Comparison of ENCODE assay signal across 9 mouse cellular contexts in the genomic region with DNA sequence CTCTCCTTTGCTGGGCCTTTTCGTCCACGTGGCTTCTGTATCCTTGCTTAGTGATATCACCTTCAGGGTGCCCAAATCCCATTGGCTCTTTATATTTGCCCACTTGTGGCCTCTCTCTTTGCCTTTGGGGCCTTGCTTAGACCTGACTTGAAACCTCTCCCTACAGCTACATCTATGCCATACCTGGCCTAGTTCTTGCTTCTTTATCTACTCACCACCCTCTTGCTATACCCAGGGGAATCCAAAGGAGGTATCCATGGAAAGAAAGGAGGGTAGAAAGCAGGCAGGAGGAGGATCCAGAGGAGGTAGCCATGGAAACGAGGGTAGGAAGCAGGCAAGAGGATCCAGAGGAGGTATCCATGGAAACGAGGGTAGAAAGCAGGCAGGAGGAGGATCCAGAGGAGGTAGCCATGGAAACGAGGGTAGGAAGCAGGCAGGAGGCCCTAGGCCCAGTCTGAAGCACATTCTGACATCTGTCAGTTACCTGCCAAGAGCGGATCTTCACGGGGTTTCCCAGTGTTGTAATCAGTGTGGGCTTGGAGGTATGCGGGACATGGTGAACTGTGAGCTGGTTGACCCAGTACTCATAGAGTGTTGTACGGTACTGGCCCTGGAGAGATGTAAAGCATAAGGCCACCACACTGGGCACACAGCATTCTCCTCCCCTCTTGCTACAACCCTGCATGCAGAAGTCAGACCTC. TPM values are rescaled to one million over a fixed set of nuclear protein-coding genes. Genes with fewer than 3 reads are reported as not detected.
DNase-seq lines count a peak whose midpoint lies in the region; ATAC-seq and TF ChIP-seq lines count a peak whose summit lies in the region.
"Had no signal": no experiment of that assay in that cellular context is flagged by ENCODE, and none has a peak within 500 bp of the region (broad histone marks: within the 10 kb centered on the region; RNA-seq: fewer than 3 reads in every experiment).

No protein-coding gene starts in this region.

- no peaks in the 10 kb centered on the region for H3K27me3 ChIP-seq in intestine, embryonic 14.5 days (replicated peaks; ENCODE audit: control insufficient read depth, insufficient read depth, low read length)
- H3K27me3 ChIP-seq in intestine, postnatal 0 days (replicated peaks; ENCODE audit: control insufficient read depth, insufficient read depth, low read length), result no peaks in the 10 kb centered on the region

- peaks cover 6% of the 10 kb centered on the region; the same call in 1 of the 2 replicates for H3K4me1 ChIP-seq in intestine, embryonic 14.5 days (replicated peaks; ENCODE audit: control insufficient read depth, insufficient read depth, low read length)
- no peaks in the 10 kb centered on the region for H3K4me1 ChIP-seq in intestine, postnatal 0 days (replicated peaks; ENCODE audit: control insufficient read depth, insufficient read depth, low read length)

- DNase-seq in intestine, embryonic 14.5 days (ENCODE audit: low spot score), result no peak
- peak; percentile 44 to 61 for DNase-seq in frontal cortex, postnatal 14 days (ENCODE audit: low spot score in 2 of 2)
- peak; percentile 77 to 85 for DNase-seq in left cerebral cortex, adult 9 months (ENCODE audit: low spot score in 2 of 2)
- peak; percentile 67 to 87 for DNase-seq in right cerebral cortex, postnatal 10 days (ENCODE audit: low spot score in 2 of 2)
- no peak for DNase-seq in thymus, postnatal 0 days (ENCODE audit: low spot score)
- DNase-seq in heart, postnatal 10 days, result no peak
- no peak for DNase-seq in adrenal gland, adult (ENCODE audit: inconsistent age in 2 of 2, low spot score in 1 of 2)
- DNase-seq: cerebellum, adult 8-10 months had no signal

- H3K27ac ChIP-seq in intestine, embryonic 14.5 days (ENCODE audit: low read depth), result no peak overlapping the region
- no peak overlapping the region for H3K27ac ChIP-seq in intestine, postnatal 0 days (ENCODE audit: low read depth, low read length)

- 0 out of 2 replicates have a peak, but pooled peaks cover 3% of the 10 kb centered on the region for H3K36me3 ChIP-seq in intestine, embryonic 14.5 days (ENCODE audit: control insufficient read depth, insufficient read depth, low read length)
- H3K36me3 ChIP-seq in intestine, postnatal 0 days (ENCODE audit: control insufficient read depth, insufficient read depth), result no peaks in the 10 kb centered on the region

- no peak overlapping the region for H3K9ac ChIP-seq in intestine, embryonic 14.5 days (ENCODE audit: low read length)
- H3K9ac ChIP-seq in intestine, postnatal 0 days (ENCODE audit: low read depth, low read length), result no peak overlapping the region

- TF ChIP-seq CTCF in intestine, postnatal 0 days (IDR thresholded peaks at IDR 0.05; ENCODE audit: low read depth), result no peak

- ATAC-seq in intestine, embryonic 14.5 days (replicated peaks; ENCODE audit: low FRiP score, low TSS enrichment, low read depth), result no peak
- ATAC-seq in intestine, postnatal 0 days, result no peak

- H3K9me3 ChIP-seq in intestine, embryonic 14.5 days (ENCODE audit: control insufficient read depth, low read length), result no peaks in the 10 kb centered on the region
- no peaks in the 10 kb centered on the region for H3K9me3 ChIP-seq in intestine, postnatal 0 days (ENCODE audit: control insufficient read depth)

- peak overlapping the region; percentile 54; the same call in 1 of the 2 replicates for H3K4me2 ChIP-seq in intestine, embryonic 14.5 days (ENCODE audit: low read length)
- H3K4me2 ChIP-seq in intestine, postnatal 0 days (replicated peaks; ENCODE audit: low read depth), result no peak overlapping the region

- intact Hi-C loops in heart, postnatal 10 days (cut with DNase I), result no loop called here

- no peak overlapping the region for H3K4me3 ChIP-seq in intestine, embryonic 14.5 days (ENCODE audit: low read depth, low read length)
- H3K4me3 ChIP-seq in intestine, postnatal 0 days (ENCODE audit: low read depth, low read length), result no peak overlapping the region

- 72% methylated on average over 9 of the region's 9 CpGs for WGBS in intestine, embryonic 14.5 days
- 76% methylated on average over 9 of the region's 9 CpGs for WGBS in intestine, postnatal 0 days

RNA-seq across cellular contexts. Expression of a gene that starts 17.2 kb away (rescaled TPM):
- polyA plus RNA-seq in intestine, embryonic 14.5 days (2014; fragmentation: Nextera tagmentation; extraction: Ambion mirVana), result 78.9 and 84.9 TPM in 2 replicates
- 20.7 and 22.4 TPM in 2 replicates for polyA plus RNA-seq in intestine, postnatal 0 days (2015; fragmentation: Nextera tagmentation; extraction: Ambion mirVana)
- polyA plus RNA-seq in thymus, postnatal 0 days (2015; fragmentation: Nextera tagmentation; extraction: Ambion mirVana), result 63.0 and 66.5 TPM in 2 replicates
- total RNA-seq in heart, postnatal 10 days (2021), result 10 to 100 TPM; 51.1 to 55.0 TPM

RNA-seq across cellular contexts. Expression of a gene that starts 17.3 kb away (rescaled TPM):
- polyA plus RNA-seq in intestine, embryonic 14.5 days (2014; fragmentation: Nextera tagmentation; extraction: Ambion mirVana), result 13.7 and 14.4 TPM in 2 replicates
- 8.6 and 10.3 TPM in 2 replicates for polyA plus RNA-seq in intestine, postnatal 0 days (2015; fragmentation: Nextera tagmentation; extraction: Ambion mirVana)
- 18.6 and 21.5 TPM in 2 replicates for polyA plus RNA-seq in thymus, postnatal 0 days (2015; fragmentation: Nextera tagmentation; extraction: Ambion mirVana)
- total RNA-seq in heart, postnatal 10 days (2021), result 1 to 10 TPM; 5.2 to 6.0 TPM

RNA-seq across cellular contexts. Expression of a gene that starts 50.8 kb away (rescaled TPM):
- polyA plus RNA-seq in intestine, embryonic 14.5 days (2014; fragmentation: Nextera tagmentation; extraction: Ambion mirVana), result 0.23 and 0.55 TPM in 2 replicates
- polyA plus RNA-seq in intestine, postnatal 0 days (2015; fragmentation: Nextera tagmentation; extraction: Ambion mirVana), result 0.61 and 0.74 TPM in 2 replicates
- 0.27 and 0.30 TPM in 2 replicates for polyA plus RNA-seq in thymus, postnatal 0 days (2015; fragmentation: Nextera tagmentation; extraction: Ambion mirVana)
- total RNA-seq in heart, postnatal 10 days (2021), result 10 to 100 TPM; 15.1 to 16.9 TPM

RNA-seq across cellular contexts. Expression of a gene that starts 51.7 kb away (rescaled TPM):
- polyA plus RNA-seq in intestine, embryonic 14.5 days (2014; fragmentation: Nextera tagmentation; extraction: Ambion mirVana), result 330 and 367 TPM in 2 replicates
- polyA plus RNA-seq in intestine, postnatal 0 days (2015; fragmentation: Nextera tagmentation; extraction: Ambion mirVana), result 74.1 and 78.8 TPM in 2 replicates
- 116 and 144 TPM in 2 replicates for polyA plus RNA-seq in thymus, postnatal 0 days (2015; fragmentation: Nextera tagmentation; extraction: Ambion mirVana)
- 100 to 1,000 TPM; 234 to 236 TPM for total RNA-seq in heart, postnatal 10 days (2021)

RNA-seq across cellular contexts. Expression of a gene that starts 55.2 kb away (rescaled TPM):
- 5.4 and 6.9 TPM in 2 replicates for polyA plus RNA-seq in intestine, embryonic 14.5 days (2014; fragmentation: Nextera tagmentation; extraction: Ambion mirVana)
- 0.30 and 0.57 TPM in 2 replicates for polyA plus RNA-seq in intestine, postnatal 0 days (2015; fragmentation: Nextera tagmentation; extraction: Ambion mirVana)
- 0.22 and 0.31 TPM in 2 replicates for polyA plus RNA-seq in thymus, postnatal 0 days (2015; fragmentation: Nextera tagmentation; extraction: Ambion mirVana)
- under 1 TPM; 0.17 to 0.22 TPM for total RNA-seq in heart, postnatal 10 days (2021)

Comparison
In these comparisons a context has a peak if more than half of its experiments do, and no peak if none do; other contexts are left out.
1. DNase-seq: peak in frontal cortex, postnatal 14 days (2 of 2), left cerebral cortex, adult 9 months (2 of 2) and right cerebral cortex, postnatal 10 days (2 of 2); none in intestine, embryonic 14.5 days (single experiment), thymus, postnatal 0 days (single experiment), heart, postnatal 10 days (0 of 2) and adrenal gland, adult (0 of 2).